Mouse (Mus musculus) cortical plate, adult 2 months (tissue): ENCODE data around the gene Serpina12. TPM values are rescaled to one million over a fixed set of nuclear protein-coding genes. Genes with fewer than 3 reads are reported as not detected.

Experiments used
- H3K27ac ChIP-seq: fragments of 200-500 bp; 2 replicates; pipeline ENCODE4 v1.5.1; 2012; ENCODE audit warnings: low read length, control low read depth, inconsistent platforms; ENCODE audit not compliant: insufficient read depth
- H3K4me1 ChIP-seq: fragments of 200-500 bp; 2 replicates; pipeline ENCODE4 v1.6.1; 2011; ENCODE audit warnings: low read length; ENCODE audit not compliant: control insufficient read depth, insufficient read depth
- H3K4me3 ChIP-seq: fragments of 200-500 bp; 2 replicates; pipeline ENCODE4 v1.5.1; 2011; ENCODE audit warnings: mild to moderate bottlenecking, low read length, control low read depth; ENCODE audit not compliant: insufficient read depth
- CTCF ChIP-seq: fragments of 200-500 bp; IDR thresholded peaks from 2 replicates; pipeline ENCODE4 v1.5.1; 2011; ENCODE audit warnings: mild to moderate bottlenecking, control low read depth, low read length; ENCODE audit not compliant: insufficient read depth; ENCODE audit errors: extremely low read depth
- POLR2A ChIP-seq: fragments of 200-500 bp; IDR thresholded peaks from 2 replicates; pipeline ENCODE4 v1.6.1; 2011; ENCODE audit warnings: mild to moderate bottlenecking, low read length, control low read depth; ENCODE audit not compliant: insufficient read depth; ENCODE audit errors: extremely low read depth
- polyA plus RNA-seq: library from polyadenylated mRNA; depleted of rRNA; stranded (reverse); fragments of >200 nt; gene quantifications from 2 replicates; pipeline ENCODE4 v1.2.3, GENCODE M21; 2012

Gene Serpina12
- polyA plus RNA-seq, 1 experiment, result not detected

- Histone ChIP-seq H3K27ac (no peak overlapping the region), H3K4me1 (no peaks in the 10 kb centered on the region), H3K4me3 (no peak overlapping the region)
- TF ChIP-seq POLR2A, result no peak
- TF ChIP-seq CTCF, result no peak
These were observed 10.5 kb downstream of the Serpina12 start for GRCm38 (mm10) chr12:104033752-104034151.

- no peak overlapping the region for H3K4me3 ChIP-seq
These were observed 14.3 kb downstream of the Serpina12 start for GRCm38 (mm10) chr12:104029986-104030385.

DNA sequence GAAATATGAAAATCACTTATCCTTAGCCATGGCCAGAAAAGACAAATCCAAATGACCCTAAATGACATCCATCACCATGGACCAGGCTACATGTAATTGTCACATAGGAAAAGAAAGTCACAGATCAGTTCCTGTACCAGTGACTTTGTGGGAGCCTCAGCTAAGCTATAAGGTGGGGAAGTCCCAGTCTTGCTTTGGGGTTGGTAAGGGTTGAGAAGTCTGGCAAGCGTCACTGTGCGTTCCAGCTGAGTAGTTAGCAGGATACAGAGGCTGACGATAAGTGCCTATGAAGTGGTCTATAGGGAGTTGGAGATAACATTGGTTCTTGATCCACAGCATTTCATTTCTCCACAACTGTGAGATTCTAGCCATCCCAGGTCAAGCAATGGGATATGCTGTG is 29.0 kb downstream of the Serpina12 start:
- no peak for TF ChIP-seq CTCF
- no peak for TF ChIP-seq POLR2A
- peaks cover 1% of the 10 kb centered on the region; the same call in 1 of the 2 replicates for H3K4me1 ChIP-seq

More at GRCm38 (mm10) chr12:104029986-104030385, 14.3 kb downstream of the Serpina12 start:
- Histone ChIP-seq H3K27ac (no peak overlapping the region), H3K4me1 (no peaks in the 10 kb centered on the region)
- TF ChIP-seq POLR2A (no peak), CTCF (peak; percentile 33; the same call in 1 of the 2 replicates)

GRCm38 (mm10) chr12:104013620-104014019 is 30.6 kb downstream of the Serpina12 start, which contains the start of gene Serpina9:
Serpina9 (minus strand) TSS chr12:104013755.
- H3K4me3 ChIP-seq, result no peak within 1 kb of the TSS
- peaks cover 1% of the 10 kb centered on the region; the same call in 1 of the 2 replicates for H3K4me1 ChIP-seq
- no peak within 1 kb of the TSS for H3K27ac ChIP-seq
- TF ChIP-seq CTCF, result no peak
- TF ChIP-seq POLR2A, result no peak

More for the DNA sequence above, 29.0 kb downstream of the Serpina12 start:
- Histone ChIP-seq H3K4me3 (no peak overlapping the region), H3K27ac (no peak overlapping the region)

DNA sequence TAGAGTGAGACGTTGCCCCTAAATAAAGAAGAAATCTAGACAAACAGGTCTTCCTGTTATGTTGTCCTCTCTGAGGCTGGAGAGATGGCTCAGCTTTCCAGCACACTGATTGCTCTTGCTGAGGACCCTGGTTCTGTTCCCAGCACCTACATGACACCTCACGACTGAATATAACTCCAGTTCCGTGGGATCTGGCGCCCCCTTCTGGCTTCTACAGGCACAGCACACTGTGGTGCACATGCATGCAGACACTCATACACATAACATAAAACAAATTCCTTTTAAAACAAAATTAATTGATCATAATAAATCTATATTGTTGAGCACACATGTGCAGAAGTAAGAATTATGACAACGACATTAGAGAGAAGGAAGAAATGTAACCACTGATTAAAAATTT is 39.6 kb downstream of the Serpina12 start:
- H3K4me1 ChIP-seq, result peaks cover 1% of the 10 kb centered on the region; the same call in 1 of the 2 replicates
- TF ChIP-seq CTCF (no peak), POLR2A (no peak)

DNA sequence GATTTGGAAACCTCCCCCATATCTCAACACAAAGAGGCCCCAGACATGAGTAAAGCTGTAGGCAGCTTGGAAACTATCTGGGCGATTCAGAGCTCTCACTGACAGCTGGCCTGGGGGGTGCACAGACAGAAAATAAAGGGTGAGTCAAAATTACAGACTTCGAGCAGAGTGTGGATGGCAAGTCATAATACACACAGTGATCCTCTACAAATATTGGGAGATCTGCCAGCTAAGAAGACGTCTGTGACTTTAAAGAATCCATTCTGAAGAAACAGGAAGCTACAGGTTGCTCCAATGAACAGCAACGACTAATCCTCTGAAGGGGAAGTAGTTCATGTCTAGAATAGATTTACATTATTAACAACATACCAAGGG is 41.0 kb downstream of the Serpina12 start:
- no peak for TF ChIP-seq POLR2A
- no peak for TF ChIP-seq CTCF
- peaks cover 3% of the 10 kb centered on the region; the same call in 1 of the 2 replicates for H3K4me1 ChIP-seq
- H3K27ac ChIP-seq, result no peak overlapping the region
- H3K4me3 ChIP-seq, result no peak overlapping the region

More for the DNA sequence above, 39.6 kb downstream of the Serpina12 start:
- H3K4me3 ChIP-seq, result no peak overlapping the region
- H3K27ac ChIP-seq, result no peak overlapping the region

DNA sequence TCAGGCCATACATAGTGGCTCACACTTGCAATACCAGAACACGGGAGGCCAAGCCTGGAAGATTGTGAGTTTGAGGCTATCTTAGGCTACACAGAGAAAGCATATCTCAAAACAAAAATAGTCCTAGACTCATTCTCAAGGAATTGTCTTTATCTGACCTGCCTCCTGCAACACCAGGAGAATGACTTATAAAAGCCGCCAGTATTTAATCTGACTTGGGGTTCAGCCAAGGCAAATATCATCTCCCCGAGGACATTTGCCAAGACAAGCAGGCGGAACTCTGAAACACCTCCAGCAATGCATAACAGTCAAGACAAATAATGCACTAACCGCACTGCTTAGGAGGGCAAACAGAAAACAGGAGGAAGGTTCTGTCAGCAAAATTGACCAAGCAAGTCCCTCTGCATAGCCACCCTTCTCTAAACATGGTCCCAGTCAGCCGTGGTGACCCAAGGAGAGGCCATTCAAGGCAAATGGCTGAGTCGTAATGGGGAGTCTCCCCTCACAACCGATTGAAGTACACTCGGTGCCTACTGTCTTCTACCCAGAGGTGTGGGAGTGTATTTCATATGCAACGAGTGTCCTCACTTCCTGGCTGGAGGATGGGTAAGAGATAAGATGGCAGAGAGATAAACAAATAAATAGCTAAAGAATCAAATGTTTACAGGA is 41.5 kb downstream of the Serpina12 start:
- TF ChIP-seq CTCF, result no peak
- no peak for TF ChIP-seq POLR2A
- H3K4me1 ChIP-seq, result peaks cover 3% of the 10 kb centered on the region; the same call in 1 of the 2 replicates
- no peak overlapping the region for H3K4me3 ChIP-seq
- no peak overlapping the region for H3K27ac ChIP-seq

DNA sequence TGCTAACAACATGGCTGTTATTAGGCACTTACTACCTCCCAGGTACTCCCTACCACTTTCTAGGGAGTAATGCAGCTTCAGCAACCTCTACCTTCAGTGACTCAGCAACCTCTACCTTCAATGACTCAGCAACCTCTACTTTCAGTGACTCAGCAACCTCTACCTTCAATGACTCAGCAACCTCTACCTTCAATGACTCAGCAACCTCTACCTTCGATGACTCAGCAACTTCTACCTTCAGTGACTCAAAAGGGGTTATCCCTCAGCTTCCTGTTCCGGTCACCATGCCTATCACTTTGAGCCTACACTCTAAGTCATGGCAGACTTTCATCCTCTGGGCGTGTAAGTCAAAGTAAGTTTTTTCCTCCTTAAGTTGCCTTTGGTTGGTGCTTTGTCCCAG is 43.6 kb downstream of the Serpina12 start:
- no peak overlapping the region for H3K4me3 ChIP-seq
- TF ChIP-seq POLR2A (no peak), CTCF (no peak)
- H3K27ac ChIP-seq, result no peak overlapping the region

DNA sequence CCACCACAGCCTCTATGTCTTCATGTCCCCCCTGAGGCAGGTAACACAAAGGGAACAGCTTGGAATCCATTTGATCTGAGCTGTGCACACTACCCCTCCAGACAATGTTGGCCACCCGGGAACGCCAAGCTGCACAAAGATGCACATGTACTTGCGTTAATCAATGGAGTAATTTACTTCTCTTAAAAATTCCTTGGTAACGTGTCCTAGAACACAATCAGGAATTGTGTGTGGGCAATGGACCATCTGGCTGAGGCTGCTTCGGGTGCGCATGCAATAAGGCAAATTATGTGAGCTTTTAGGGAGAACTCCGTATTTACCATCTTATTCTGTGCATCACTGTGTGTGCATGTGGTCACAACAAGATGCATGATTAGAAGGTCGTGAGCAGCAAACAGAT is 44.6 kb downstream of the Serpina12 start:
- Histone ChIP-seq H3K27ac (no peak overlapping the region), H3K4me3 (no peak overlapping the region), H3K4me1 (peaks cover 3% of the 10 kb centered on the region; the same call in 1 of the 2 replicates)
- no peak for TF ChIP-seq POLR2A
- no peak for TF ChIP-seq CTCF

More for the DNA sequence above, 43.6 kb downstream of the Serpina12 start:
- H3K4me1 ChIP-seq, result peaks cover 3% of the 10 kb centered on the region; the same call in 1 of the 2 replicates

GRCm38 (mm10) chr12:103996513-103996912 is 47.7 kb downstream of the Serpina12 start:
- no peak for TF ChIP-seq POLR2A
- no peak for TF ChIP-seq CTCF
- no peak overlapping the region for H3K27ac ChIP-seq
- H3K4me3 ChIP-seq, result no peak overlapping the region
- H3K4me1 ChIP-seq, result peaks cover 1% of the 10 kb centered on the region; the same call in 1 of the 2 replicates
